Mouse (Mus musculus): ENCODE results near the gene Zfp951. TPM values are rescaled to one million over a fixed set of nuclear protein-coding genes. Genes with fewer than 3 reads are reported as not detected.
A peak's percentile ranks its signal among the peaks of the same experiment; 100 is the strongest.
"Not testable (repeated sequence)": the region's sequence is repeated elsewhere in the genome, so short reads cannot be mapped to it uniquely, and the experiment has no call there.

The Zfp951 gene
- polyA plus RNA-seq (2015; fragmentation: Nextera tagmentation; extraction: Ambion mirVana), result 1.8 and 2.6 TPM in 2 replicates

GRCm38 (mm10) chr5:104859962-104860525 lies at the start of gene Zfp951:
Gene Zfp951 (minus strand): TSS chr5:104860070.
- Histone ChIP-seq H3K4me3 (peak within 1 kb of the TSS; percentile 43), H3K4me2 (peak within 1 kb of the TSS; percentile 10; the same call in 1 of the 2 replicates)
- not testable (repeated sequence) for H3K9me3 ChIP-seq (replicated peaks); H3K4me1 ChIP-seq (replicated peaks); H3K9ac ChIP-seq; H3K27ac ChIP-seq; H3K27me3 ChIP-seq; H3K36me3 ChIP-seq
- 35% methylated on average over 11 of the region's 12 CpGs for WGBS
- peak; percentile 78 for ATAC-seq (replicated peaks; ENCODE audit: insufficient number of reproducible peaks, insufficient read depth, low FRiP score, low read depth)

GRCm38 (mm10) chr5:104906556-104906955 lies 46.7 kb upstream of the Zfp951 start:
- H3K9ac ChIP-seq; H3K27ac ChIP-seq; H3K36me3 ChIP-seq; H3K9me3 ChIP-seq (replicated peaks); H3K4me2 ChIP-seq; H3K4me1 ChIP-seq (replicated peaks); H3K27me3 ChIP-seq; ATAC-seq (replicated peaks; ENCODE audit: insufficient number of reproducible peaks, insufficient read depth, low FRiP score, low read depth); H3K4me3 ChIP-seq: not testable (repeated sequence)
- 78% methylated on average over 5 of the region's 5 CpGs for WGBS

- not testable (repeated sequence) for H3K9ac ChIP-seq; H3K27ac ChIP-seq; H3K36me3 ChIP-seq; H3K9me3 ChIP-seq (replicated peaks); H3K4me1 ChIP-seq (replicated peaks); H3K27me3 ChIP-seq
- 40% methylated on average over 10 of the region's 15 CpGs for WGBS
- ATAC-seq (replicated peaks; ENCODE audit: insufficient number of reproducible peaks, insufficient read depth, low FRiP score, low read depth), result peak; percentile 67
- H3K4me3 ChIP-seq, result peak overlapping the region; percentile 43
- H3K4me2 ChIP-seq, result peak overlapping the region; percentile 10; the same call in 1 of the 2 replicates
Measured at GRCm38 (mm10) chr5:104859045-104859961, 567 bp downstream of the Zfp951 start.

GRCm38 (mm10) chr5:104854546-104854945 lies 5.3 kb downstream of the Zfp951 start:
- not testable (repeated sequence) for H3K27ac ChIP-seq; H3K36me3 ChIP-seq; H3K9ac ChIP-seq; H3K27me3 ChIP-seq; H3K4me1 ChIP-seq (replicated peaks); ATAC-seq (replicated peaks; ENCODE audit: insufficient number of reproducible peaks, insufficient read depth, low FRiP score, low read depth); H3K4me2 ChIP-seq; H3K9me3 ChIP-seq (replicated peaks); H3K4me3 ChIP-seq
- 76% methylated on average over 3 of the region's 3 CpGs for WGBS

GRCm38 (mm10) chr5:104833330-104833729 lies 26.5 kb downstream of the Zfp951 start:
- peaks cover 15% of the 10 kb centered on the region for H3K9me3 ChIP-seq (replicated peaks)

GRCm38 (mm10) chr5:104829611-104830010 lies 30.3 kb downstream of the Zfp951 start:
- no peak overlapping the region for H3K27ac ChIP-seq
- H3K9me3 ChIP-seq (replicated peaks), result peaks cover 24% of the 10 kb centered on the region; the same call in 1 of the 2 replicates
- no peak overlapping the region for H3K9ac ChIP-seq
- H3K4me1 ChIP-seq (replicated peaks), result no peaks in the 10 kb centered on the region
- WGBS, result 61% methylated on average over 1 of the region's 1 CpGs
- no peak for ATAC-seq (replicated peaks; ENCODE audit: insufficient number of reproducible peaks, insufficient read depth, low FRiP score, low read depth)
- no peaks in the 10 kb centered on the region for H3K36me3 ChIP-seq
- H3K4me2 ChIP-seq, result no peak overlapping the region
- no peak overlapping the region for H3K4me3 ChIP-seq
- H3K27me3 ChIP-seq, result no peaks in the 10 kb centered on the region

More at GRCm38 (mm10) chr5:104833330-104833729, 26.5 kb downstream of the Zfp951 start:
- Histone ChIP-seq H3K9ac (no peak overlapping the region), H3K36me3 (no peaks in the 10 kb centered on the region), H3K4me3 (no peak overlapping the region), H3K27ac (no peak overlapping the region), H3K4me1 (replicated peaks) (no peaks in the 10 kb centered on the region), H3K4me2 (no peak overlapping the region), H3K27me3 (no peaks in the 10 kb centered on the region)
- no peak for ATAC-seq (replicated peaks; ENCODE audit: insufficient number of reproducible peaks, insufficient read depth, low FRiP score, low read depth)

- H3K4me1 ChIP-seq (replicated peaks); H3K27ac ChIP-seq; ATAC-seq (replicated peaks; ENCODE audit: insufficient number of reproducible peaks, insufficient read depth, low FRiP score, low read depth); H3K9me3 ChIP-seq (replicated peaks); H3K9ac ChIP-seq; H3K4me3 ChIP-seq; H3K4me2 ChIP-seq; H3K36me3 ChIP-seq; H3K27me3 ChIP-seq: not testable (repeated sequence)
- WGBS, result 66% methylated on average over 6 of the region's 6 CpGs
Measured at GRCm38 (mm10) chr5:104770138-104770537, 89.7 kb downstream of the Zfp951 start.

Other genes starting within 250 kb of the Zfp951 start
- gene Abcg3, start 122.6 kb upstream of the Zfp951 start, polyA plus RNA-seq (2015; fragmentation: Nextera tagmentation; extraction: Ambion mirVana), result 0.53 and 2.4 TPM in 2 replicates

Data from heart, embryonic 15.5 days (tissue).